Mouse (Mus musculus) spleen, adult 2 months (tissue): ENCODE data around the gene 4930564D02Rik. TPM values are rescaled to one million over a fixed set of nuclear protein-coding genes. Genes with fewer than 3 reads are reported as not detected.

Experiments
- DNase-seq, 2 experiments: peaks; one replicate each; pipeline versions ENCODE4 v3.0.0 to v3.0.0-alpha.2; 2012 to 2021; ENCODE audit warnings: low spot score in 2 of 2, low read depth in 1 of 2
- H3K27ac ChIP-seq: fragments of 200-500 bp; 2 replicates; pipeline ENCODE4 v1.5.1; 2012; ENCODE audit warnings: low read length, inconsistent platforms; ENCODE audit not compliant: insufficient read depth
- H3K27me3 ChIP-seq: fragments of 200-500 bp; 2 replicates; pipeline ENCODE4 v1.6.1; 2012; ENCODE audit warnings: mild to moderate bottlenecking, moderate library complexity, low read length, inconsistent platforms; ENCODE audit not compliant: control insufficient read depth, insufficient read depth
- H3K36me3 ChIP-seq: fragments of 200-500 bp; 2 replicates; pipeline ENCODE4 v1.6.1; 2012; ENCODE audit warnings: mild to moderate bottlenecking, low read length, inconsistent platforms; ENCODE audit not compliant: control insufficient read depth, insufficient read depth
- H3K4me1 ChIP-seq: fragments of 200-500 bp; 2 replicates; pipeline ENCODE4 v1.6.1; 2011; ENCODE audit warnings: inconsistent platforms; ENCODE audit not compliant: control insufficient read depth, insufficient read depth, insufficient read length
- H3K4me3 ChIP-seq: fragments of 200-500 bp; 2 replicates; pipeline ENCODE4 v1.5.1; 2011; ENCODE audit warnings: mild to moderate bottlenecking, inconsistent platforms; ENCODE audit not compliant: insufficient read depth, insufficient read length; ENCODE audit errors: extremely low read depth
- CTCF ChIP-seq: fragments of 200-500 bp; IDR thresholded peaks from 2 replicates; pipeline ENCODE4 v1.5.1; 2011; ENCODE audit warnings: mild to moderate bottlenecking, inconsistent platforms; ENCODE audit not compliant: insufficient read depth, insufficient read length, insufficient replicate concordance; ENCODE audit errors: extremely low read depth
- POLR2A ChIP-seq: fragments of 200-500 bp; IDR thresholded peaks from 2 replicates; pipeline ENCODE4 v1.6.1; 2011; ENCODE audit warnings: low read depth, low read length, inconsistent platforms
- WGBS: fragments of 180-500 bp; shearing (Covaris S2); methylation state at CpG from one replicate; pipeline ENCODE4 v1.1.7; 2018; 5-methylcytosine and 5-hydroxymethylcytosine counted together
- polyA plus RNA-seq: library from polyadenylated mRNA; depleted of rRNA; stranded (reverse); fragments of >200 nt; gene quantifications from 2 replicates; pipeline ENCODE4 v1.2.3, GENCODE M21; 2012

Gene 4930564D02Rik
- polyA plus RNA-seq, 1 experiment: not detected

DNA sequence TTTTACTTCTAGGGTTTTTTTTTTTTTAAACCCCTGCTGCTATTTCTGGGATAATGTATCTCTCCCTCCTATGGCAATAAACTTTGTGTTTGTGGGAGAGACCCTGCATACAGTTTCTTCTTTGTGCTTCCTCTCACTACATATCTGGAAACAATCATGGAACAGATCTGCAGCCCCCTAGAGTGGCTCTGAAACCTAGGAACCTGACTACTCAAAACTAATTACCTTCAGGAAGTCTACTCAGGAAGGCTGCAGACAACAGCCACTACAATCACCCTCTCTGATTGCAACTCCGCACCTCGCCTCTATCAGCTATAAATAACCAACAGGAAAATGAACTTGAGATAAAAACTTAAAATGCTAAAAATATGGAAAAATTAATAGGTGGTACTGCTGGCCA, 15.5 kb upstream of the 4930564D02Rik start:
- no peaks in the 10 kb centered on the region for H3K36me3 ChIP-seq
- peaks cover 4% of the 10 kb centered on the region; the same call in 1 of the 2 replicates for H3K4me1 ChIP-seq
- H3K27ac ChIP-seq: no peak overlapping the region
- no peak for DNase-seq
- WGBS: 42% methylated on average over 2 of the region's 2 CpGs
- H3K4me3 ChIP-seq: no peak overlapping the region
- no peak for TF ChIP-seq CTCF
- TF ChIP-seq POLR2A: no peak
- H3K27me3 ChIP-seq: peaks cover 6% of the 10 kb centered on the region; the same call in 1 of the 2 replicates

DNA sequence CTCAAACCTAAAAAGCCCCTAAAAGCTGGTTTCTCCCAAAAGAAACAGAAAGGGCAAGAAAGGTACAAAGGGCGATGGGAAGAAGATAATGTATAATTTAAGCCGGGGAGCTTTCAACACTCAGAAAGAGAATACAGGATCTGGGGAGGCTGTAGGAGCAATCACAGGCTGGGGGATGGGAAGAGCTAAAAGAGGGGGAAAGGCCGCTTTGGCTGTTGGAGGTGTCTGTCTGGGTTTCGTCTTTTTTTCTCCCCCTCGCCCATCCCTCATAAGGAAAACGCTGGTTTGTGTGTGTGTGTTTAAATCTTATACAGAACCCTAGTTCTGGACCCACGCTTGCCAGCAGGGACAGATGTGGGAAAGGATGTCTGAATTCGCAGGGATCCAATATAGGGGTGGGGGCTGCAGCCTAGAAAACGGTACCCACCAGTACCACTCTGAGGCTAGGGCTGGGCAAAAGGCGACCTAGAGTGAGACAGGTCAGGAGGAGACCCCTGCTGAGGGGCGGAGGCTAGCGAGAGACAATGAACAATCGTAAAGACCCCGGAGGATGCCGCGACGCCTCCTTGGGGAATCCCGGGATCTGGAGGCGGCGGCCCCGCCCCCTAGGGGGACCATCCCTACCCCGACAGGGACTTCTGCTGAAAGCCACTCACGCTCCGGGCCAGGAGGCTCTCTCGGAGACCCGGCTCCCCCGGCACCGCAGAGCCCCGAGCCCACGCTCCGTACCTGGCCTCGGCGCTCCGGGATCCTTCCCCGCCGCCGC, 14.3 kb upstream of the 4930564D02Rik start:
- Histone ChIP-seq H3K4me1 (peaks cover 4% of the 10 kb centered on the region; the same call in 1 of the 2 replicates), H3K4me3 (peak overlapping the region; percentile 64), H3K27ac (peak overlapping the region; percentile 49), H3K27me3 (peaks cover 6% of the 10 kb centered on the region; the same call in 1 of the 2 replicates), H3K36me3 (no peaks in the 10 kb centered on the region)
- 6% methylated on average over 37 of the region's 37 CpGs for WGBS
- TF ChIP-seq CTCF (no peak), POLR2A (no peak)
- no peak for DNase-seq

DNA sequence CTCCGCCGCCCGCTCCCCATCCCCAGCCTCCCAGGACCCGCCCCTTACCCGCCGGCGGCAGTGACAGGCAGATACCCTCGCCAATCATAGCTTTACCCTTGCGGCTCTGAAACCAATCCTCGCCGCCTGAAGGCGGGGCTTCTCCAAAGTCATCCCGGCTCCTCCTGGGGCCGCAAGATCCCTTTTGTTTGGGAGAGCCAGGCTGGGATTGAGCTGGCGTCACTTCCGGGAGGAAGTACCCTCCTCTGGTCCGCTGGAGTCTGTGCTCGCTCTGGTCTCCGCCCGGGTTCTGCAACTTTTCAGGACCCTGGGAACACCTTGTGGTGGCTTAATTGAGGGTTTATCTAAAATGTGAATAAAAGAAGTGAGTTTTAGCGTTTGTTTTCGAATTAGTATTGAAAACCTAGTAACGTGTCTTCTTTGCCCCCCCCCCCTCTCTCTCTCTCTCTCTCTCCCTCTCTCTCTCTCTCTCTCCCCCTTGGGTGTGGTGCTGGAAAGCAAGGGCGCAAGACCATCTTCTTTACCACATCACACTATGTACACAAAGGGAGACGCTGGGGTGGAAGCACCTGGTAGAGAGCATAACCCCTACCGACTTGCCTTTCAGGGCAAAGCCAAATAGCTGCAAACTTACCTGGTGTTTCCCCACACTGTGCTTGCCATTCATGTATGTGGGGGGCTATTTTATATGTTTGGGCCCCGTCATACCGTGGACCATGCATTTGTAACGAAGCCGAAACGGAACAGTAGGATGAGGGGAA, 13.5 kb upstream of the 4930564D02Rik start, which contains the start of gene Cttnbp2nl:
Gene Cttnbp2nl, minus strand, starts transcription at position 210 of the 761 bp plus-strand sequence.
- Histone ChIP-seq H3K27ac (peak within 1 kb of the TSS; percentile 49), H3K4me1 (peaks cover 4% of the 10 kb centered on the region; the same call in 1 of the 2 replicates), H3K36me3 (no peaks in the 10 kb centered on the region), H3K4me3 (peak within 1 kb of the TSS; percentile 64), H3K27me3 (peaks cover 6% of the 10 kb centered on the region; the same call in 1 of the 2 replicates)
- 1% methylated on average over 31 of the region's 31 CpGs for WGBS
- TF ChIP-seq CTCF: no peak
- peak; percentile 28; the same call in 1 of the 2 replicates for TF ChIP-seq POLR2A
- peak; percentile 26 to 77 for DNase-seq

- no peak overlapping the region for H3K27ac ChIP-seq
- no peak for DNase-seq
- peaks cover 4% of the 10 kb centered on the region; the same call in 1 of the 2 replicates for H3K4me1 ChIP-seq
- H3K27me3 ChIP-seq: peaks cover 6% of the 10 kb centered on the region; the same call in 1 of the 2 replicates
- H3K4me3 ChIP-seq: no peak overlapping the region
- H3K36me3 ChIP-seq: no peaks in the 10 kb centered on the region
- WGBS: 64% methylated on average over 4 of the region's 4 CpGs
- no peak for TF ChIP-seq POLR2A
- no peak for TF ChIP-seq CTCF
These were observed 13.0 kb upstream of the 4930564D02Rik start for GRCm38 (mm10) chr3:105053698-105054001.

GRCm38 (mm10) chr3:105054952-105055351, 11.7 kb upstream of the 4930564D02Rik start:
- Histone ChIP-seq H3K27ac (no peak overlapping the region; the same call in 1 of the 2 replicates), H3K4me1 (peaks cover 4% of the 10 kb centered on the region; the same call in 1 of the 2 replicates), H3K36me3 (no peaks in the 10 kb centered on the region), H3K4me3 (no peak overlapping the region), H3K27me3 (peaks cover 7% of the 10 kb centered on the region; the same call in 1 of the 2 replicates)
- DNase-seq: no peak
- no peak for TF ChIP-seq CTCF
- WGBS: 34% methylated on average over 7 of the region's 7 CpGs

GRCm38 (mm10) chr3:105055666-105056065, 11.0 kb upstream of the 4930564D02Rik start:
- 76% methylated on average over 4 of the region's 4 CpGs for WGBS
- no peak for DNase-seq
- Histone ChIP-seq H3K27me3 (peaks cover 7% of the 10 kb centered on the region; the same call in 1 of the 2 replicates), H3K4me1 (peaks cover 4% of the 10 kb centered on the region; the same call in 1 of the 2 replicates), H3K36me3 (no peaks in the 10 kb centered on the region), H3K4me3 (no peak overlapping the region), H3K27ac (no peak overlapping the region)
- no peak for TF ChIP-seq POLR2A
